Mouse (Mus musculus): ENCODE results near the gene Col6a3. TPM values are rescaled to one million over a fixed set of nuclear protein-coding genes. Genes with fewer than 3 reads are reported as not detected.

Col6a3 gene
- polyA plus RNA-seq, 1 experiment from 2014 or later, result 7.7 TPM

- H3K27ac ChIP-seq, result no peak overlapping the region
- H3K9me3 ChIP-seq (replicated peaks), result no peaks in the 10 kb centered on the region
- ATAC-seq, result no peak
- no peak overlapping the region for H3K4me3 ChIP-seq
- H3K4me2 ChIP-seq, result no peak overlapping the region
- H3K36me3 ChIP-seq, result no peaks in the 10 kb centered on the region
- H3K9ac ChIP-seq, result no peak overlapping the region
- H3K4me1 ChIP-seq, result no peaks in the 10 kb centered on the region
- H3K27me3 ChIP-seq (replicated peaks), result no peaks in the 10 kb centered on the region
- 63% methylated on average over 4 of the region's 4 CpGs for WGBS (ENCODE audit: insufficient replicate concordance)
Observed at GRCm38 (mm10) chr1:90748544-90748943, 95.2 kb downstream of the Col6a3 start.

GRCm38 (mm10) chr1:90743941-90744386, 99.8 kb downstream of the Col6a3 start:
- Histone ChIP-seq H3K27ac (no peak overlapping the region), H3K4me3 (no peak overlapping the region), H3K9ac (no peak overlapping the region), H3K36me3 (no peaks in the 10 kb centered on the region), H3K4me1 (no peaks in the 10 kb centered on the region), H3K9me3 (replicated peaks) (no peaks in the 10 kb centered on the region), H3K27me3 (replicated peaks) (no peaks in the 10 kb centered on the region), H3K4me2 (no peak overlapping the region)
- ATAC-seq, result no peak
- 25% methylated on average over 14 of the region's 14 CpGs for WGBS (ENCODE audit: insufficient replicate concordance)

DNA sequence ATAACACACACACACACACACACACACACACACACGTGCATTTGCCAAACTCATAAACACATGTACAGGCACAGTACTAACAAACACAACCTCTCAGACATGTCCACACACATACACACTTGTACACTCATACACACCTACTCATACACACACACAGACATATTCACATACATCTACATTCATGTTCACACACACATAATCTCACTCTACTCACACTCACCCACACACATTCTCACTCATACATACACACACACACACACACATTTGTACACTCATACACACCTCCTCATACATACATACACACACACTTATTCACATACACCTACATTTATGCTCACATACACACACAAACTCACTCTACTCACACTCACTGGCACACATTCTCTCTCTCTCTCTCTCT, 100.3 kb downstream of the Col6a3 start:
- H3K4me3 ChIP-seq, result no peak overlapping the region
- WGBS (ENCODE audit: insufficient replicate concordance), result 42% methylated on average over 1 of the region's 1 CpGs
- no peak overlapping the region for H3K9ac ChIP-seq
- H3K27ac ChIP-seq, result no peak overlapping the region
- H3K4me1 ChIP-seq, result no peaks in the 10 kb centered on the region
- H3K9me3 ChIP-seq (replicated peaks), result no peaks in the 10 kb centered on the region
- H3K27me3 ChIP-seq (replicated peaks), result no peaks in the 10 kb centered on the region
- H3K36me3 ChIP-seq, result no peaks in the 10 kb centered on the region
- H3K4me2 ChIP-seq, result no peak overlapping the region
- no peak for ATAC-seq

DNA sequence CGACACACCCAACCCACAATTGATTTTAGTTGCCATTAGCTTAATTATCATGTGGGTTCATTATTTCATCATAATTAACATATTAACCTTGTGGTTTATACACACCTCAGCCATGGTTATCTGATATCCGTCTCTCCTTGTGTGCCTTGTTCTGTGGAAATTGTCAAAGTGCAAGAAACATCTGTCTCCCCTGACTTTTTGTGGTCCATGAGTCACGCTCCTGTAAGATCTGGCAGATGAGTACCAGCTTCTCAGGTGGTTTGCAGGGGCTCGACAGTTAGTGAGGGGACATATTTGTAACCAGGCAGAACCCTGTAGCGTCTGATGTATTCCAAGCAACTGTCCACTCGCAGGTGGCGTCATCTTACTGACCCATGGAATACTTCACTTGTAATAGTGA, 101.1 kb downstream of the Col6a3 start:
- ATAC-seq, result no peak
- Histone ChIP-seq H3K4me3 (no peak overlapping the region), H3K9me3 (replicated peaks) (no peaks in the 10 kb centered on the region), H3K4me2 (no peak overlapping the region), H3K36me3 (no peaks in the 10 kb centered on the region), H3K9ac (no peak overlapping the region), H3K27ac (no peak overlapping the region), H3K27me3 (replicated peaks) (no peaks in the 10 kb centered on the region), H3K4me1 (no peaks in the 10 kb centered on the region)
- WGBS (ENCODE audit: insufficient replicate concordance), result 68% methylated on average over 7 of the region's 7 CpGs

DNA sequence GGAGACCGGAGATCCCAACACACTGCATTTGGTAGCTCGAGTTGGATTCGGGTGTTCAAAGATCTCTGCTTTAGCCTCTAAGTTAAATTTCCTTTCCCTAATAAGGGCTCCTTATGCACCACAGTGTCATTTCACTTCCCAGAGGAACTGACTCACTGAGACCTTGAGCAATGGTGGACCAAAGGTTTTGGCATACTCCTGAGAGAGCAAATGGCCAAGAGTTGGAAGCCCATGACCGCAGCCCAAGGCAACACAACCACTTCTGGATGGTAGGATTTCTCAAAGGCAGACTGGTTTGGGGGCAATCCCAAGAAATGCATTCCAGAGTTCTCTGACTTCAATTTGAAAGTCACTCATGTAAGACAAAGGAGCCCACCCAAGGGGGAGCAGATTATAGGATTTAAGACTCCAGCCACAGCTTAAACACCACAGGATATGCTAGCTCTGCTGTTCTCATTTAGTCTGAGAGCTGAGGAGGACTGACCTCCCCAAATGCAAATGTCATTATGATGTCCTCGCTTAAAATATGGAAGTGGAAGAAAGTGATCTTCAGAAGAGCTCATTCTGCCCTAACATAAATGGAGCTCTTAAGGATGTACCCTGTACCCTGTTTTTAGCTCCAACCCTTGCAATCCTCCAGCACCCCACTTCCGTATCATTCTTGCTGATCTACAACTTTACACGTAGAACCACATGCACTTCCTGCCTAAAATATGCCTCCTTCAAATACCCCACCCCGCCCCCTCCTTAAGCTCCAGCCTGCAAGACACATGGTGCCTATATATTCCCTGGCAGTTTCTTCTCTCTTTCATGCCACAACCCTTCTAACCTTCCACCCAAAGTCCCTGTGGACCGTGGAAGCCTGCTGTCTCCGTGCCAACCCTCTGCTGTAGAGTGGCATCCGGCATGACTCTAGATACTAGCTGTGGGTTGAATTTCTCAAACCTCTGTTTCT, 103.3 kb downstream of the Col6a3 start:
- H3K4me2 ChIP-seq, result no peak overlapping the region
- no peaks in the 10 kb centered on the region for H3K4me1 ChIP-seq
- H3K27me3 ChIP-seq (replicated peaks), result no peaks in the 10 kb centered on the region
- 63% methylated on average over 11 of the region's 11 CpGs for WGBS (ENCODE audit: insufficient replicate concordance)
- no peaks in the 10 kb centered on the region for H3K36me3 ChIP-seq
- ATAC-seq, result no peak
- H3K4me3 ChIP-seq, result no peak overlapping the region
- H3K9me3 ChIP-seq (replicated peaks), result no peaks in the 10 kb centered on the region
- H3K27ac ChIP-seq, result no peak overlapping the region
- no peak overlapping the region for H3K9ac ChIP-seq

DNA sequence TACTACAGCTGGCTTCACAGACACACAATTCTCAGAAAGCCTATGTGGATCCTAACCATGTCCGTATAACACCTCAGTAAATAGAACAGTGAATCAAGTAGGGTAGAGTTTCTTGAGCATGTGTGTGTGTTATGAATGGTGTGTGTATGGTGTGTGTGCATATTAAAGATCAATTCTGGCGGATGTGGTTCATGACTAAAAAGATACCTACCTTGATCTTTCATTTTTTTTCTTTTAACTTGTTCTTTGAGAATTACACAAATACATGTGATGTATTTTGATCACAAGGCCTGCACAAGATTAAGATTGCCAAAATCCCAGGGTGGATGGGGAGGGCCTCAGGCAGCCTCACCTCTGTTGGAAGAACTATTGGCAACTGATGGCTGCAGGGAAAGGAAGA, 104.9 kb downstream of the Col6a3 start:
- no peak overlapping the region for H3K27ac ChIP-seq
- H3K4me1 ChIP-seq, result no peaks in the 10 kb centered on the region
- H3K4me3 ChIP-seq, result no peak overlapping the region
- H3K9me3 ChIP-seq (replicated peaks), result no peaks in the 10 kb centered on the region
- no peaks in the 10 kb centered on the region for H3K36me3 ChIP-seq
- H3K27me3 ChIP-seq (replicated peaks), result no peaks in the 10 kb centered on the region
- no peak for ATAC-seq
- H3K4me2 ChIP-seq, result no peak overlapping the region
- 60% methylated on average over 2 of the region's 2 CpGs for WGBS (ENCODE audit: insufficient replicate concordance)
- H3K9ac ChIP-seq, result no peak overlapping the region

- no peaks in the 10 kb centered on the region for H3K36me3 ChIP-seq
- H3K4me3 ChIP-seq, result no peak overlapping the region
- H3K27me3 ChIP-seq (replicated peaks), result no peaks in the 10 kb centered on the region
- no peak overlapping the region for H3K9ac ChIP-seq
- WGBS (ENCODE audit: insufficient replicate concordance), result 65% methylated on average over 3 of the region's 3 CpGs
- no peaks in the 10 kb centered on the region for H3K4me1 ChIP-seq
- no peak overlapping the region for H3K4me2 ChIP-seq
- no peaks in the 10 kb centered on the region for H3K9me3 ChIP-seq (replicated peaks)
- ATAC-seq, result no peak
- no peak overlapping the region for H3K27ac ChIP-seq
Observed at GRCm38 (mm10) chr1:90729466-90729865, 114.3 kb downstream of the Col6a3 start.

DNA sequence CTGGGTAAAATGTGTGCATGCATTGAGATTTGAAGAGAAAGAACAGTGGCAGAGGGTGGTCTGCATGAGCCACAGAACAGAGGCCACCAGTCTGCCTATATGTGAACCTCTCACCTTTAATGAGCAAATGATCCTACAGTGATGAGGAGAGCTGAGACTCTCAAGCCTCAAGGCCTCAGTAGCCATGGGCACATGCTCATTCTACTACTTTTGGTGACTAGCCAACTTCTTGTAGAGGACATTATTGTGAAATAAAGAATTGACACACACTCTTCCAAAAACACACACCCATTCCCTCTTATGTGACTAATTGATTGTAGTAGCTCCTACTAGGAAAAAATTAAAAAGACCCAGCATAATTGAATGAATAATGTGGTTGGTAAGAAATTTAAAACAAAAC, 120.0 kb downstream of the Col6a3 start:
- Histone ChIP-seq H3K4me1 (no peaks in the 10 kb centered on the region), H3K9ac (no peak overlapping the region), H3K4me2 (no peak overlapping the region), H3K27me3 (replicated peaks) (no peaks in the 10 kb centered on the region), H3K4me3 (no peak overlapping the region), H3K9me3 (replicated peaks) (no peaks in the 10 kb centered on the region), H3K36me3 (no peaks in the 10 kb centered on the region), H3K27ac (no peak overlapping the region)
- no peak for ATAC-seq

DNA sequence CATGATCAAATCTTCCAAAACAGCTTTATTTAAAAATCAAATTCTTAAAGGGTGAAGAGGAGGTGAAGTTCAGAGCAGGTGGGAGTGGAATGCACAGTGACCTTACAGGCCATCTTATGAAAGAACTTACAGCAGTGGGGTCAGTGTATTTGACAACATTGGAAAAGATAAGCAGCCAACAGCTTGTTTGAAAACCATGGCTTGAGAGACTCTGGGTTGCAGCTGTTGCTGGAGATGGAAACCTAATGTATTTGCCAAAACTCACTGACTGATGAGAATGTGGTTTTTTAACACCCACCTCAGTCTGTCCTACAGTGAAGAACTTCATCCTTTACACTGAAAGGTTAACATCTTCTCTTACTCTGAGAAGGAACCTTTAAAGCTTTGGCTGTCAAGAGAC, 120.4 kb downstream of the Col6a3 start:
- Histone ChIP-seq H3K27me3 (replicated peaks) (no peaks in the 10 kb centered on the region), H3K4me2 (no peak overlapping the region), H3K4me1 (no peaks in the 10 kb centered on the region), H3K4me3 (no peak overlapping the region), H3K9me3 (replicated peaks) (no peaks in the 10 kb centered on the region), H3K9ac (no peak overlapping the region), H3K27ac (no peak overlapping the region), H3K36me3 (no peaks in the 10 kb centered on the region)
- no peak for ATAC-seq

GRCm38 (mm10) chr1:90722021-90722420, 121.8 kb downstream of the Col6a3 start:
- H3K4me1 ChIP-seq, result no peaks in the 10 kb centered on the region
- H3K4me2 ChIP-seq, result no peak overlapping the region
- H3K9me3 ChIP-seq (replicated peaks), result no peaks in the 10 kb centered on the region
- no peaks in the 10 kb centered on the region for H3K27me3 ChIP-seq (replicated peaks)
- H3K4me3 ChIP-seq, result no peak overlapping the region
- no peak for ATAC-seq
- no peak overlapping the region for H3K27ac ChIP-seq
- H3K9ac ChIP-seq, result no peak overlapping the region
- no peaks in the 10 kb centered on the region for H3K36me3 ChIP-seq

GRCm38 (mm10) chr1:90720610-90721241, 123.0 kb downstream of the Col6a3 start:
- H3K4me2 ChIP-seq, result no peak overlapping the region
- no peak overlapping the region for H3K9ac ChIP-seq
- H3K36me3 ChIP-seq, result no peaks in the 10 kb centered on the region
- H3K27me3 ChIP-seq (replicated peaks), result no peaks in the 10 kb centered on the region
- WGBS (ENCODE audit: insufficient replicate concordance), result 55% methylated on average over 7 of the region's 7 CpGs
- ATAC-seq, result no peak
- H3K4me1 ChIP-seq, result no peaks in the 10 kb centered on the region
- H3K4me3 ChIP-seq, result no peak overlapping the region
- H3K27ac ChIP-seq, result no peak overlapping the region
- no peaks in the 10 kb centered on the region for H3K9me3 ChIP-seq (replicated peaks)

GRCm38 (mm10) chr1:90718826-90719550, 124.8 kb downstream of the Col6a3 start:
- H3K27ac ChIP-seq, result no peak overlapping the region
- H3K4me2 ChIP-seq, result no peak overlapping the region
- ATAC-seq, result no peak
- no peaks in the 10 kb centered on the region for H3K27me3 ChIP-seq (replicated peaks)
- no peaks in the 10 kb centered on the region for H3K9me3 ChIP-seq (replicated peaks)
- no peak overlapping the region for H3K4me3 ChIP-seq
- WGBS (ENCODE audit: insufficient replicate concordance), result 76% methylated on average over 6 of the region's 6 CpGs
- H3K9ac ChIP-seq, result no peak overlapping the region
- H3K36me3 ChIP-seq, result no peaks in the 10 kb centered on the region
- no peaks in the 10 kb centered on the region for H3K4me1 ChIP-seq

Measured in liver, embryonic 12.5 days (tissue).